Mouse (Mus musculus): ENCODE measurements around the gene Fdx1.

Gene Fdx1

GRCm38 (mm10) chr9:51961190-51961909 is 2.0 kb downstream of the Fdx1 start:
- peak; percentile 70 for DNase-seq (ENCODE audit: low read depth)

GRCm38 (mm10) chr9:51960331-51960730 is 3.0 kb downstream of the Fdx1 start:
- no peak for DNase-seq (ENCODE audit: low read depth)

GRCm38 (mm10) chr9:51958981-51959380 is 4.4 kb downstream of the Fdx1 start:
- DNase-seq (ENCODE audit: low read depth): no peak

- DNase-seq (ENCODE audit: low read depth): peak; percentile 81
Measured at GRCm38 (mm10) chr9:51957025-51957424, 6.3 kb downstream of the Fdx1 start.

- no peak for DNase-seq (ENCODE audit: low read depth)
Measured at GRCm38 (mm10) chr9:51956484-51956883, 6.9 kb downstream of the Fdx1 start.

GRCm38 (mm10) chr9:51951337-51951736 is 12.0 kb downstream of the Fdx1 start:
- DNase-seq (ENCODE audit: low read depth): peak; percentile 50

GRCm38 (mm10) chr9:51950667-51951066 is 12.7 kb downstream of the Fdx1 start:
- no peak for DNase-seq (ENCODE audit: low read depth)

GRCm38 (mm10) chr9:51950225-51950624 is 13.1 kb downstream of the Fdx1 start:
- no peak for DNase-seq (ENCODE audit: low read depth)

GRCm38 (mm10) chr9:51943934-51944333 is 19.4 kb downstream of the Fdx1 start:
- DNase-seq (ENCODE audit: low read depth): no peak

- no peak for DNase-seq (ENCODE audit: low read depth)
Measured at GRCm38 (mm10) chr9:51934641-51935040, 28.7 kb downstream of the Fdx1 start.

GRCm38 (mm10) chr9:51931997-51932396 is 31.4 kb downstream of the Fdx1 start:
- DNase-seq (ENCODE audit: low read depth): no peak

- DNase-seq (ENCODE audit: low read depth): no peak
Measured at GRCm38 (mm10) chr9:51931054-51931690, 32.2 kb downstream of the Fdx1 start.

GRCm38 (mm10) chr9:51929972-51930371 is 33.4 kb downstream of the Fdx1 start:
- no peak for DNase-seq (ENCODE audit: low read depth)

GRCm38 (mm10) chr9:51928659-51929058 is 34.7 kb downstream of the Fdx1 start:
- no peak for DNase-seq (ENCODE audit: low read depth)

- no peak for DNase-seq (ENCODE audit: low read depth)
Measured at GRCm38 (mm10) chr9:51928116-51928515, 35.2 kb downstream of the Fdx1 start.

- no peak for DNase-seq (ENCODE audit: low read depth)
Measured at GRCm38 (mm10) chr9:51927680-51928079, 35.7 kb downstream of the Fdx1 start.

- no peak for DNase-seq (ENCODE audit: low read depth)
Measured at GRCm38 (mm10) chr9:51926629-51927028, 36.7 kb downstream of the Fdx1 start.

GRCm38 (mm10) chr9:51924551-51925081 is 38.7 kb downstream of the Fdx1 start:
- no peak for DNase-seq (ENCODE audit: low read depth)

- DNase-seq (ENCODE audit: low read depth): no peak
Measured at GRCm38 (mm10) chr9:51922756-51923155, 40.6 kb downstream of the Fdx1 start.

- no peak for DNase-seq (ENCODE audit: low read depth)
Measured at GRCm38 (mm10) chr9:51915580-51915979, 47.8 kb downstream of the Fdx1 start.

GRCm38 (mm10) chr9:51914481-51915120 is 48.8 kb downstream of the Fdx1 start:
- DNase-seq (ENCODE audit: low read depth): no peak

- DNase-seq (ENCODE audit: low read depth): peak; percentile 75
Measured at GRCm38 (mm10) chr9:51908838-51909237, 54.5 kb downstream of the Fdx1 start.

- DNase-seq (ENCODE audit: low read depth): no peak
Measured at GRCm38 (mm10) chr9:51908255-51908654, 55.1 kb downstream of the Fdx1 start.
